Mouse (Mus musculus) liver, postnatal 0 days (tissue): ENCODE measurements around the gene Ahdc1. TPM values are rescaled to one million over a fixed set of nuclear protein-coding genes. Genes with fewer than 3 reads are reported as not detected.

Source experiments
- ATAC-seq: fragments of 200-750 bp; cut with Nextera tagmentation; 2 replicates; pipeline ENCODE4 v1.8.0; 2017; ENCODE audit warnings: mild to moderate bottlenecking, moderate library complexity
- DNase-seq: peaks from one replicate; pipeline ENCODE4 v3.0.0-alpha.2; 2016
- H3K27ac ChIP-seq: fragments of 300-500 bp; sonication (generic); 2 replicates; pipeline ENCODE4 v1.5.1; 2014; ENCODE audit warnings: antibody characterized with exemption, moderate library complexity, mild to moderate bottlenecking, low read depth
- H3K27me3 ChIP-seq: fragments of 300-500 bp; sonication (generic); 2 replicates; pipeline ENCODE4 v1.6.1; 2014; ENCODE audit warnings: low read length, control low read depth, mixed read lengths; ENCODE audit not compliant: insufficient read depth
- H3K36me3 ChIP-seq: fragments of 300-500 bp; sonication (generic); replicated peaks from 2 replicates; pipeline ENCODE4 v1.6.1; 2014; ENCODE audit warnings: mild to moderate bottlenecking, control low read depth, low read length, moderate library complexity, mixed read lengths; ENCODE audit not compliant: insufficient read depth
- H3K4me1 ChIP-seq: fragments of 300-500 bp; sonication (generic); 2 replicates; pipeline ENCODE4 v1.6.1; 2014; ENCODE audit warnings: antibody characterized with exemption, mild to moderate bottlenecking, control low read depth; ENCODE audit not compliant: insufficient read depth
- H3K4me2 ChIP-seq: fragments of 300-500 bp; sonication (generic); 2 replicates; pipeline ENCODE4 v1.6.1; 2014; ENCODE audit warnings: low read depth, mild to moderate bottlenecking, low read length, moderate library complexity, mixed read lengths
- H3K4me3 ChIP-seq: fragments of 300-500 bp; sonication (generic); 2 replicates; pipeline ENCODE4 v1.5.1; 2014; ENCODE audit warnings: low read depth, low read length
- H3K9ac ChIP-seq: fragments of 300-500 bp; sonication (generic); replicated peaks from 2 replicates; pipeline ENCODE4 v1.6.1; 2014; ENCODE audit warnings: mild to moderate bottlenecking, moderate library complexity
- H3K9me3 ChIP-seq: fragments of 300-500 bp; sonication (generic); 2 replicates; pipeline ENCODE4 v1.6.1; 2016; ENCODE audit warnings: mild to moderate bottlenecking, control low read depth, low read length, mixed read lengths
- CTCF ChIP-seq: sonication (generic); IDR thresholded peaks from 2 replicates; pipeline ENCODE4 v1.5.1; 2016; ENCODE audit warnings: antibody characterized with exemption, low read depth
- EP300 ChIP-seq: IDR thresholded peaks from 2 replicates; pipeline ENCODE4 v1.6.1; 2016; ENCODE audit warnings: antibody characterized with exemption, low read depth, mild to moderate bottlenecking
- WGBS: fragments of 180-500 bp; shearing (Covaris S2); extraction: QIAGEN DNeasy Blood & Tissue Kit; methylation state at CpG from one replicate; pipeline ENCODE4 v1.1.7; 2014; ENCODE audit not compliant: insufficient replicate concordance; 5-methylcytosine and 5-hydroxymethylcytosine counted together
- polyA plus RNA-seq: library from polyadenylated mRNA; unstranded; fragments of >200 nt; fragmentation: Nextera tagmentation; extraction: Ambion mirVana; gene quantifications from 2 replicates; pipeline ENCODE4 v1.2.1, GENCODE M21; 2015

The Ahdc1 gene
- polyA plus RNA-seq, 1 experiment from 2014 or later, result 0.87 TPM

DNA sequence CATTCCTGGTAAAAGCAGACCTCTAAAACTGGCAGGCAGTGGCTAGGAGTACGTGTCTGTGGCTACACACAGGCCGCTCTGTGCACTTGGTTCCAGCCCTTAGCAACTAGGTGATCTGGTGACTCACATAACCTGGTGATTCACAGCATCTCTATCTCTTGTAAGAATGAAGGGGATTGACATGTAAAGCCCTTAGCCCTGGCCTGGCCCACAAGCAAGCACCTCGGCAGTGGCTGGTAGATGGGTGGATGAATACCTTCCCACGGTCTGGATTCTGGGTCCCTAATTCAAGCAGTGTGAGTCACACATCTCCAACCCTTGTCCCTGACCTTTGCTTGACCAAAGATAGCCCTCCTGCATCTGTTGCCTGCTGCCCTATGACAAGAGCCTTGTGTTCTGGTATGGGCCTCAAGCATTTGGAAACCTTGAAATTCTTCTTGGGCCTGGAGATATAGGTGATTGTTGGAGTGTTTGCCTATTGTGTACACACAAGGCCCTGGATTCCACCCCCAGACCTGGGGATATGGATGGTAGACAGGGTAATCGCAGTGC, 59.8 kb downstream of the Ahdc1 start:
- Histone ChIP-seq H3K27ac (no peak overlapping the region), H3K4me2 (no peak overlapping the region), H3K9ac (no peak overlapping the region), H3K9me3 (no peaks in the 10 kb centered on the region), H3K36me3 (0 out of 2 replicates have a peak, but pooled peaks cover 9% of the 10 kb centered on the region), H3K4me3 (no peak overlapping the region), H3K27me3 (no peaks in the 10 kb centered on the region), H3K4me1 (no peaks in the 10 kb centered on the region; the same call in 1 of the 2 replicates)
- no peak for TF ChIP-seq EP300
- no peak for TF ChIP-seq CTCF
- WGBS, result 83% methylated on average over 5 of the region's 5 CpGs
- DNase-seq (no peak), ATAC-seq (no peak)

DNA sequence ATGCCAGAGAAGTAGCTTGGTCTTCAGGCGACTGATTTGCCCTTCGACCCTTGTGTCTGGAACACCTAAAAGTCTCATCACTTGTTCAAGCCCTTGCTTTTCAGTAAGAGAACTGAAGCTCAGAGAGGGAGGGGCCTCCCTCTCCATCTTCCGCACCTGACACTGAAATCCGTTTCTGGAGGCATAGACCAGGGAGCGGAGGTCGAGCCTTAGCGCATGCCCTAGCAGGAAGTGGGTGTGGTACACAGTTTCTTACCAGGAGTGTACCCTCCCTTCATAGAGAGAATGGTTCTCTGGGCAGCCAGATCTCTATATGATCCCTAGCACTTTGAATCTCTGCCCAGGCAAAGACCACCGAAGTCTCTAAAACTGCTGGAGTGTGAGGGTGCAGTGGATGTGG, 62.1 kb downstream of the Ahdc1 start:
- no peak overlapping the region for H3K27ac ChIP-seq
- H3K4me1 ChIP-seq, result no peaks in the 10 kb centered on the region; the same call in 1 of the 2 replicates
- no peaks in the 10 kb centered on the region for H3K9me3 ChIP-seq
- no peak overlapping the region for H3K9ac ChIP-seq
- DNase-seq (no peak), ATAC-seq (no peak)
- no peaks in the 10 kb centered on the region for H3K27me3 ChIP-seq
- 62% methylated on average over 8 of the region's 8 CpGs for WGBS
- TF ChIP-seq EP300, result no peak
- TF ChIP-seq CTCF, result no peak
- H3K4me3 ChIP-seq, result no peak overlapping the region
- H3K4me2 ChIP-seq, result no peak overlapping the region
- peaks cover 10% of the 10 kb centered on the region; the same call in 1 of the 2 replicates for H3K36me3 ChIP-seq

DNA sequence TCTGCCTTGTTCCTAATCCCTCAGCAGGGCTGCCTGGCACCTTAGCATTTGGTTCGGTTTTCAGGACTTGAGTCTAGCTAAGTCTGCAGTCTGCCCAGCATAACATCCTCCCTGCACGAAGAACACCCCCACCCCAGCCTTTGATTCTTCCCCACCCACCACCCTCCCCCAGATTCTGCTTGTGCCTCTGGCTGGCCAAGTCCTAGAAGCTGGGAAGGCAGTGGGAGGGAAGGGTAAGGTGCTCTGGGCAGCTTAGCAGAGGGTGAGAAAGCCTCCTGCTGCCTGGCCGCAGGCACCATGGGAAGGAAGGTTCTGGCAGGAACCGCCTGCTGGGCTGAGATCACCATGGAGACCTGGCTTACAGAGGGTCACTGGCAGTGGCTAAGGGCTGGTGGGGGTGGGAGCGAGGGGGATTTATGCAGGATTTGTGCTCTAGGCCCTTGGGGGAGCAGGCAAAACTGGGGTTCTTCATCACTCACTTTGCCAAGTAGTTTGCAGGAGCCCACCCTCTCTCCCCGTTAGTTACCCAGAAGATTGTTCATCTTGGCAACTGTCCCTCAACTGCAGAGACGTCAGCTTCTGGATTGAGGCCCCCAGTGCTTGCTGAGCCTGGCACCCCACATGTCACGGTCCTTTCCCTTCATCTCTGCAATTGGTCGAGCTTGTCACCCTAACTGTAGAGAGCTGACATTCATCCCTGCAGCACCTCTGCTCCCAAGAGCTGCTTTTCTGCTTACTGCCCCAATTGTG, 63.2 kb downstream of the Ahdc1 start:
- peaks cover 5% of the 10 kb centered on the region for H3K4me1 ChIP-seq
- no peak overlapping the region for H3K4me2 ChIP-seq
- no peaks in the 10 kb centered on the region for H3K9me3 ChIP-seq
- H3K36me3 ChIP-seq, result peaks cover 13% of the 10 kb centered on the region; the same call in 1 of the 2 replicates
- DNase-seq (no peak), ATAC-seq (no peak)
- H3K27me3 ChIP-seq, result no peaks in the 10 kb centered on the region
- TF ChIP-seq CTCF (no peak), EP300 (no peak)
- no peak overlapping the region for H3K27ac ChIP-seq
- H3K4me3 ChIP-seq, result no peak overlapping the region
- H3K9ac ChIP-seq, result no peak overlapping the region
- 63% methylated on average over 9 of the region's 9 CpGs for WGBS

DNA sequence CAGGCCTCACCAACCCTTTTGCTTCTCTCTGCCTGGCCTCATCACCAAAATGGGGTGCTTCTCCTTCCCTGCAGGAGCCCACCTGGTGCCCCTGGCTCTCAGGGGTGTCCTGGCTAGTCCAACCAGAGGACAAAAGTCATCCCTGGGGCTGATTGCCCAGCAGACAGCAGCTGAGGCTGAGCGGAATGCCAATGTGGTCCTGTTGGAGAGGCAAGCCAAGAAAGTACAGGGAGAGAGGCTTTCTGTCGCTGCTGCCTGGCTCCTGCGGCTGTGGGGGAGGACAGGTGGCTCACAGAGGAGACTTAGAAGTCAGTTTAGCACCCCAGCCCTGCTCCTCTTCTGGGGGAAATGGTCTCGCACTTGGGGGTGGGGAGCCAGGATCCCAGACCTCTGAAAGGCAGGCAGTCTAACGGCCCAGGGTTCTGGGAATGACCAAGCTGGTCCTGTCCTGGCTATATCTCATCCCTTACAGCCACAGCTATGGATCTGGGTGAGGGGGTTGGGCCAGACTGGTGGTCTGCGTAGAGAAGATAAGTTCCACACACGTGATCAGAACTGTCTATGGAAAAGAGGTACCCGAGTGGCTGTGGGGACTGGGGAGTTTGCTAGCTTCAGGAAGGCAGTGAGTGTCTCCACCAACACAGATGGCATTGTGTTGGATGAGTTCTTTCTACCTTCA, 64.0 kb downstream of the Ahdc1 start:
- DNase-seq, result no peak
- WGBS, result 61% methylated on average over 8 of the region's 8 CpGs
- no peaks in the 10 kb centered on the region for H3K9me3 ChIP-seq
- H3K9ac ChIP-seq, result no peak overlapping the region
- peaks cover 13% of the 10 kb centered on the region; the same call in 1 of the 2 replicates for H3K36me3 ChIP-seq
- no peak overlapping the region for H3K4me2 ChIP-seq
- ATAC-seq, result peak; percentile 62
- no peak for TF ChIP-seq EP300
- no peak for TF ChIP-seq CTCF
- peaks cover 10% of the 10 kb centered on the region for H3K4me1 ChIP-seq
- no peak overlapping the region for H3K27ac ChIP-seq
- H3K4me3 ChIP-seq, result no peak overlapping the region
- no peaks in the 10 kb centered on the region for H3K27me3 ChIP-seq

DNA sequence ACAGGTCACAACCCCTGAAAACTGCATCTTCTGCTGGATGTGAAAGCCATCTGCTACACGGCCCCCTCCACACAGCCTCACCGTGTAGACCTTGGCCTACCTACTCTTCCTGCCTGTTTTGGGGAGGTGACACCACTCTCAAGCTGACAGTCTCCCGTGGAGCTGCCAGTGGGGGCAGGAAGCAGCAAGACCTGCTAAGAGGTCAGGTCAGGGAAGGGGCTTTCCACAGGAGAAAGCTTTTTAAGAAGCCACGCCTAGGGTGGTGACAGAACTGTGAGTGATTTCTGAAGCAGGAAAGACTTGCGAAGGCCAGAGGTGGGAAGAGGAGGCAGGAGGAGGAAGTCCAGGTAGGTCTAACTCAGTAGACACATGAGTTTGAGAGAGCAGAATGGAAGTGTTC, 67.9 kb downstream of the Ahdc1 start:
- no peak overlapping the region for H3K4me2 ChIP-seq
- peaks cover 8% of the 10 kb centered on the region; the same call in 1 of the 2 replicates for H3K36me3 ChIP-seq
- H3K9ac ChIP-seq, result no peak overlapping the region
- no peak for ATAC-seq
- no peaks in the 10 kb centered on the region for H3K27me3 ChIP-seq
- no peak overlapping the region for H3K4me3 ChIP-seq
- H3K27ac ChIP-seq, result no peak overlapping the region
- no peak for DNase-seq
- H3K4me1 ChIP-seq, result peaks cover 10% of the 10 kb centered on the region
- TF ChIP-seq EP300, result no peak
- TF ChIP-seq CTCF, result no peak
- WGBS, result 59% methylated on average over 5 of the region's 5 CpGs
- H3K9me3 ChIP-seq, result no peaks in the 10 kb centered on the region

DNA sequence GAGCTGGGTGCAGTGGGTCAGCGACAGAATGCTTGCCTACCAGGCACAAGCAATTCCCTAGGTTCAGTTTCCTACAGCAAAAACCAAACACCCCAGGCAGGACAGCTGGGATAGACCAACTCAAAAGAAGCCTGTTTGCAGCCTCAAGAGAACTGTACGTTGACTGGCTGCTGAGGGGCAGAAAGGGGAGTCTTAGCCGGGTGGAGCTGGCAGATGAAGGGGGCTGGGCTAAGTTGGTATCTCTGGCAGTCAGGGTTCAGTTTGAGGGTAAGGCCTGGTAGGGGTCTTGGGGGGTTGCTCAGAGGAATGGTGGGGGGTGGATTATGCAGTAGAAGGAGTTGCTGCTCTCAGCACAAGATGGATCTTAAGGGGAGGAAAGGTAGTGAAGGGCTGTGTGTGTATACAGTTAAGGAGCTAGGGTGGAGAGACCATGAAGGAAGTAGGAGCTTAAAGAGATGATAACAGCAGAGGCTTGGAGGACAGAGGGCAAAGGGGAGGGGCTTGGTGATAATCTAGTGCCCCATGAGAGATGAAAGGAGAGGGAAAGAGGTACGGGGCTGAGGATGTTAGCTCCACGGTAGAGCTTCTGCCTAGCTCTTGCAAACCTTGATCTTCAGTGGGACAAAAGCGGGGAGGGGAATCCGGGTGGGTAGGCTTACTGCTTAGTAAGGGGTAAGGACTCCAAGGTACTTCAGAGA, 68.5 kb downstream of the Ahdc1 start:
- Histone ChIP-seq H3K4me1 (peaks cover 15% of the 10 kb centered on the region), H3K4me2 (no peak overlapping the region), H3K4me3 (no peak overlapping the region), H3K9me3 (no peaks in the 10 kb centered on the region), H3K36me3 (peaks cover 8% of the 10 kb centered on the region; the same call in 1 of the 2 replicates), H3K27me3 (no peaks in the 10 kb centered on the region), H3K27ac (no peak overlapping the region), H3K9ac (no peak overlapping the region)
- TF ChIP-seq CTCF (no peak), EP300 (no peak)
- no peak for DNase-seq
- 48% methylated on average over 7 of the region's 7 CpGs for WGBS
- ATAC-seq, result no peak
